Mouse (Mus musculus): ENCODE results near the gene Map7d1. TPM values are rescaled to one million over a fixed set of nuclear protein-coding genes. Genes with fewer than 3 reads are reported as not detected.

Gene Map7d1
- polyA plus RNA-seq, 1 experiment from 2014 or later, result 27.6 TPM

- ATAC-seq, result no peak
- H3K27me3 ChIP-seq (replicated peaks), result no peaks in the 10 kb centered on the region
- H3K27ac ChIP-seq, result no peak overlapping the region
- no peaks in the 10 kb centered on the region for H3K9me3 ChIP-seq
- no peak overlapping the region for H3K9ac ChIP-seq
- H3K4me1 ChIP-seq (replicated peaks), result 0 out of 2 replicates have a peak, but pooled peaks cover 4% of the 10 kb centered on the region
- H3K36me3 ChIP-seq, result peaks cover 18% of the 10 kb centered on the region
- H3K4me3 ChIP-seq (replicated peaks), result no peak overlapping the region
- 77% methylated on average over 5 of the region's 5 CpGs for WGBS
- H3K4me2 ChIP-seq (replicated peaks), result no peak overlapping the region
Observed at GRCm38 (mm10) chr4:126183034-126183433, 73.1 kb downstream of the Map7d1 start.

Other genes with a start within 250 kb of the Map7d1 start
- gene Csf3r, start 231.8 kb downstream of the Map7d1 start, polyA plus RNA-seq (2015; fragmentation: Nextera tagmentation; extraction: Ambion mirVana), result 0.85 and 1.1 TPM in 2 replicates
- gene Mrps15, start 209.4 kb downstream of the Map7d1 start, polyA plus RNA-seq (2015; fragmentation: Nextera tagmentation; extraction: Ambion mirVana), result 142 and 166 TPM in 2 replicates
- gene Oscp1, start 197.8 kb downstream of the Map7d1 start, polyA plus RNA-seq (2015; fragmentation: Nextera tagmentation; extraction: Ambion mirVana), result 8.9 and 11.0 TPM in 2 replicates
- gene Lsm10, start 159.7 kb downstream of the Map7d1 start, polyA plus RNA-seq (2015; fragmentation: Nextera tagmentation; extraction: Ambion mirVana), result 55.3 TPM in 2 replicates
- 29.5 and 32.1 TPM in 2 replicates for gene Stk40, start 152.4 kb downstream of the Map7d1 start, polyA plus RNA-seq (2015; fragmentation: Nextera tagmentation; extraction: Ambion mirVana)
- 41.8 and 44.6 TPM in 2 replicates for gene Eva1b, start 108.6 kb downstream of the Map7d1 start, polyA plus RNA-seq (2015; fragmentation: Nextera tagmentation; extraction: Ambion mirVana)
- gene Sh3d21, start 92.9 kb downstream of the Map7d1 start, polyA plus RNA-seq (2015; fragmentation: Nextera tagmentation; extraction: Ambion mirVana), result 12.8 and 12.9 TPM in 2 replicates
- gene Thrap3, start 53.6 kb downstream of the Map7d1 start, polyA plus RNA-seq (2015; fragmentation: Nextera tagmentation; extraction: Ambion mirVana), result 172 and 202 TPM in 2 replicates
- 94.2 and 99.7 TPM in 2 replicates for gene Trappc3, start 6.0 kb upstream of the Map7d1 start, polyA plus RNA-seq (2015; fragmentation: Nextera tagmentation; extraction: Ambion mirVana)
- 7.1 and 8.2 TPM in 2 replicates for gene Col8a2, start 30.4 kb upstream of the Map7d1 start, polyA plus RNA-seq (2015; fragmentation: Nextera tagmentation; extraction: Ambion mirVana)
- 55.4 and 60.7 TPM in 2 replicates for gene Adprhl2, start 65.4 kb upstream of the Map7d1 start, polyA plus RNA-seq (2015; fragmentation: Nextera tagmentation; extraction: Ambion mirVana)
- gene Tekt2, start 69.3 kb upstream of the Map7d1 start, polyA plus RNA-seq (2015; fragmentation: Nextera tagmentation; extraction: Ambion mirVana), result 7.1 and 7.4 TPM in 2 replicates
- 10.3 and 10.4 TPM in 2 replicates for gene Ago3, start 173.2 kb upstream of the Map7d1 start, polyA plus RNA-seq (2015; fragmentation: Nextera tagmentation; extraction: Ambion mirVana)
- 3.5 and 4.5 TPM in 2 replicates for gene Ago1, start 212.2 kb upstream of the Map7d1 start, polyA plus RNA-seq (2015; fragmentation: Nextera tagmentation; extraction: Ambion mirVana)

All from intestine, embryonic 15.5 days (tissue).